Mouse (Mus musculus): ENCODE measurements around the gene Tsg101. TPM values are rescaled to one million over a fixed set of nuclear protein-coding genes. Genes with fewer than 3 reads are reported as not detected.
A peak's percentile ranks its signal among the peaks of the same experiment; 100 is the strongest.
"Not testable (repeated sequence)": the region's sequence is repeated elsewhere in the genome, so short reads cannot be mapped to it uniquely, and the experiment has no call there.

The Tsg101 gene
- 100 to 1,000 TPM; 101 to 140 (median 128) TPM for polyA plus RNA-seq (2017; shearing (Covaris generic))

GRCm38 (mm10) chr7:46919551-46920176, at the start of gene Tsg101:
Gene Tsg101 (minus strand): TSS chr7:46919969.
- ATAC-seq: peak; percentile 91

DNA sequence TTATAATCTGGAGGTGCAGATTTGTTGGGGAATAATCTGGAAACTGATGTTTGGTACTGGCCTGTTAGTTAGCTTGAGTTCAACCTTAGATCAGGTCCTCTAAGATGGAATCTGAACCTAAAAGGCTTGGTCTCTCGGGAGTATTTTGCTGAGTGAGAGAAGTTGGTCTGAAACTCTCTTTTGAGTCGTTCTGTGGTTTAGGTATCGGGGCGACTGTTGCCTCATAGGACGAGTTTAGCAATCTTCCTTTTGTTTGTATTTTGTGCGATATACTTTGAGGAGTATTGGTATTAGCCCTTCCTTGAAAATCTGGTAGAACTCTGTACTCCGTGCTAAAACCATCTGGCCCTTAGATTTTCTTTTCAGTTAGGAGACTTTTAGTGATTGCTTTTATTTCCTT, 44.3 kb upstream of the Tsg101 start:
- no peak for ATAC-seq

DNA sequence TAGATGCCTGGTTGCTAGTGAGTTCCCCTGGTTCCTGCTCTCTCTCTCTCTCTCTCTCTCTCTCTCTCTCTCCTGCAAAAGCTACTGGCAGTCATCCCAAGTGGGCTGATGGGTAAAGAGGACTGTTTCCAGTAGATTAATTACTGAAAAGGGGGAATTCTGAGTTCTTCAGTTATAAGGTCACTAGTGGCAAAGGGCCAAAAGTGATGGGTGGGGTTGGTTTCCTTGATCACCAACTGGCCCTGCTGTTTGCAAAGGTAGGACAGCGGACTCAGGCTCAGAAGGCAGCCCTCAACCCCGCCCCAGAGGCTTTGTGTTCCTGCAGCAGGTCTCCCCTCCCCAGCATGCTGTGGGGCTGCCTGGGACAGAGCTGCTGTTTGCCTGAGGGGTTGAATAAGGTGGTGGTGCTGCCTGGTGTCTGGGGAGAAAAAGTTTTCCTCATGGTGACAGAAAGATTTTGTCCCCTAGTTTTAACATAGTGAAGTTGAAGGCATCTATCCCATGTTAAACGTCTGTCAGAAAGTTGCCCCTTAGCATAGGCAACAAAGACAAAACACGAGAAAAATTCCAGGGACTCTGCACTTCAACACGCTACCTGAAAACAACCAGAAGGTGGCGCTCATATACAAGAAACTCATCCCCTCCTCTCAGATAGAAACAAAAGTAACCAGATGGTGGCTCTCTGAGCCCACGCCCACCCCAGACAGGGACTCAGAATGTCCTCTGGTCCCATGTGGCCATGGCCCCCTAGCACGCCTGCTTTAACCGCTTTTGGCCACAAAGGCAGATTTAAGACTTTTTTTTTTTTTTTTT, 43.2 kb upstream of the Tsg101 start:
- peak; percentile 77 for ATAC-seq

DNA sequence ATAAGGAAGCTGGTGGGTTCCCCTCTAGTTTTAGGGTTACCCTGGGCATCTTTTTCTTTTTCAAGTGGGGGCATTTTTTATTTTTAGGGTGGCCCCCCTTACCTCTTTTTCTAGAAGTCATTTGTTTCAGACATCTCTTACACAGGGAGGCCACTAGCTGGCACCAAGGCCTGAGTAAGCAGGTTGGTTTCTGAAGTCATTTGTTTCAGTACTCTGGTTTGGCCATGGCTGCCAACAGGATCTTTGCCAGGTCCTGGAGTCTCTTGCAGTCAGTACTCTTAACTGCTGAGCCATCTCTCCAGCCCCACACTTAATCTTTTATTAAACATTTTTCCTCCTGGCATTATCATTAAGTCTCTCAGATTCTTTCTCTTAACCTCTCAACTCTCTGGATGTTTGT, 42.4 kb upstream of the Tsg101 start:
- no peak for ATAC-seq

DNA sequence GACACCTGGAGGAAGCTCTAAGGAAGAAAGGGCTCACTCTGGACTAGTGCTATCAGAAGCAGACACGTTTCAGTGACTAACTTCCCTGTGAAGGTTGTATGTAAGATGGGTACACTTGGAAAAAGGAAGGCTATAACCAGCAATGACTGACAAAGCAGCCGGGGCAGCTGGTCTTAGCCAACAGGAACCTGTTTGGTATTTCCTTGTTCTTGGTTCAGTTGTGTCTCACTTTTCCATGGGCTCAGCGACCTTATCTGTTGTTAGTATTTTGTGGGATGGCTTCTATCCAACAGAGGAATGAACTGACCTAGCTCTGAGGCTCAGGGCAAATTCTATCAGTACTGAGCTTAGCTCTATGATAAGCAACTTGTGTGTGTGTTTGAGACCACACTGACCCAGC, 41.2 kb upstream of the Tsg101 start:
- ATAC-seq: no peak

DNA sequence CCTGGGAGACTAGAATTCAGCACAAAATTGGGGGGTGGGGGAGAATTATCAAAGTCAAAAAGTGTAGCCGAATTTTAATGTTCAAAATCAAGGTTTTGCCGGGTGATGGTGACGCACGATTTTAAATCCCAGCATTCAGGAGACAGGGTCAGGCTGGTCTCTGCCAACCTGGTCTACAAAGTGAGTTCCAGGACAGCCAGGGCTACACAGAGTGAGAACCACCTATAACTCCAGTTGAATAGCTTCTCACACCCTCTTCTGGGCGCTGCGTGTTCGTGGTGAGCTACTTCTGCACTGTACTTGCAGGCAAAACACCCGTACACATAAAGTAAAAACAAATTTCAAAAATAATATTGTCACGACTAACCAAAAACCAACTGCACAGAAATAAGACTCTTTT, 39.1 kb upstream of the Tsg101 start:
- no peak for ATAC-seq

GRCm38 (mm10) chr7:46957831-46958691, 38.3 kb upstream of the Tsg101 start, which contains the start of gene Uevld:
Gene Uevld (minus strand): TSS chr7:46958527.
- ATAC-seq: peak; percentile 90

- no peak for ATAC-seq
Measured at GRCm38 (mm10) chr7:46935847-46936246, 16.1 kb upstream of the Tsg101 start.

- ATAC-seq: no peak
Measured at GRCm38 (mm10) chr7:46934788-46935187, 15.0 kb upstream of the Tsg101 start.

- peak; percentile 32 for ATAC-seq
Measured at GRCm38 (mm10) chr7:46931370-46931769, 11.6 kb upstream of the Tsg101 start.

- no peak for ATAC-seq
Measured at GRCm38 (mm10) chr7:46928291-46928690, 8.5 kb upstream of the Tsg101 start.

DNA sequence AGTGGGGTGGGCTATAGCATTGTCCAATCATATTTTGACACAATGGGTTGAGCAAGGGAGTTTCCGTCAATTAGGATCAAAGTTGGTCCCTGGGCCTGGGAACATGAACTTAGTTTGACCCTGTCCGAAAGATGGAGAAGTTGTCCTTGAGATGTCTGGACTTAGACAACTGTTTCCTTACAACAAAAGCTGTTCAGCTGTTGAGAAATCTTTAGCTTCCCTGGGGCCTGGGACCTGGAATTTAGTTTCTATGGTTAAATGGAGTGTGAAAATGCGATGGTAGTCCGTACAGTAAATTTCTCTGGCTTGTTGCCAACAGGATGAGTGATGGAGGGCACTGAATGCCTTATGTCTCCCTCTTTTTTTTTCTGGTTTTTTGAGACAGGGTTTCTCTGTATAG, 2.3 kb upstream of the Tsg101 start:
- ATAC-seq: no peak

DNA sequence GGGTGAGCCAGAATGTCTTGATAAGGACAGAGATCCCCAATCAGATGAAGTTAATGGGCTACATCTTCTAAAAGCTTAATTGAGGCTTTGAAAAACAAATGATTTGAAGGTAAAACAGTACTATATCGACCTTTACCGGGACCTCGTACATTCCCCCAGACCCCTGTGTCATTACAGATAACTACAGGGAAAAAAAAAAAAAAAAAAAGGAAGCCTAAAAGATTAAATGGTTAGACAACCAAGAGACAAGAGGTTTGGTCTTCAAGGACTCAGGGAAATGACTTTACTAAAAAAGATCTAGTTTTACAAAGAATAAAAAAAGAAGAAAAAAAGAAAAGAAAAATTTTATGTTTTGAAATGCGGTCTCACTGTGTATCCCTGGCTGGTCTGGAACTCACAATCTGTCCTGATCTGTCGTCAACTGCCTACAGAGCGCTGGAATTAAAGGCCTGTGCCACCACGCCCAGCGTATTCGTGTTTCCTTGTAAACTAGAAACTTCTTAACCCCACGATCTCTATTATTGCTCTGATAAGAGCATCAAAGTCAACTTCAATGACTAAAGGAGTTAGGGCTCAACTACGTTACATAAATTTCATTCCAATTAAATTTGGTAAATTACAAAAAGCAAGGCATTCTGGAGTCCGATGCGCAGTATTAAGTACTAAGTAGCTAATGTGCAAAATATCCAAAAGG, 944 bp downstream of the Tsg101 start:
- ATAC-seq: no peak

GRCm38 (mm10) chr7:46916376-46916775, 3.4 kb downstream of the Tsg101 start:
- ATAC-seq: no peak

GRCm38 (mm10) chr7:46911250-46911649, 8.5 kb downstream of the Tsg101 start:
- no peak for ATAC-seq

DNA sequence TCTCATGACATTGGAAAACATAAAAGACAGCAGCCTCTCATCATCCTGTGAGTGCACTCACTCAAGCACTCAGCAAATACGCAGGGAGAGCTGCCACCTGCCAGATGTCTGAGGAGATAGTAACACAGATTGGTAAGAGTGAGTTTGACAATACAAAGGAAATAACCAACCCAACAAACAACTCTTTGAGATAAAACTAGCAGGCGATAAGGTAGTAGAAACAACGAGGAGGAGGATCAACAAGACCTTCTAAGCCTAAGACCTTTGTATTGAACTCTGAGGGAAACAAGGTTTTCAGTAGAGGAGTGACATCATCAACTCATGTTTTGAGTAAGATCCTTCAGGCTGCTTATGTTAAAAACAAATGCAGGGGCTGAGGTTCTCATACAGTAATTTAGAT, 20.4 kb downstream of the Tsg101 start:
- peak; percentile 72 for ATAC-seq

DNA sequence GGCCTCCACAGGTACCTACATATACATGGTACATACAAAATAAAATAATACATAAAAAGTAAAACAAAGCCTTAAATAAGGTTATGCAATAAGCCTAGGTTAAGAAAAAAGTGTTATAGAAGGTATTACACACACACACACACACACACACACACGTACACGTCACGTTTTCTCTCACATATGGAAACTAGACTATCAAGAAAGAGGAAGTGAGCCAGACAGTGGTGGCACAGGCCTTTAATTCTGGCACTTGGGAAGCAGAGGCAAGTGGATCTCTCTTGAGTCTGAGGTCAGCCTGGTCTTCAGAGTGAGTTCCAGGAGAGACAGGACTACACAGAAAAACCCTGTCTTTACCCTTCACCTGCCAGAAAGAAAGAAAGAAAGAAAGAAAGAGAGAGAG, 24.3 kb downstream of the Tsg101 start:
- ATAC-seq: no peak

DNA sequence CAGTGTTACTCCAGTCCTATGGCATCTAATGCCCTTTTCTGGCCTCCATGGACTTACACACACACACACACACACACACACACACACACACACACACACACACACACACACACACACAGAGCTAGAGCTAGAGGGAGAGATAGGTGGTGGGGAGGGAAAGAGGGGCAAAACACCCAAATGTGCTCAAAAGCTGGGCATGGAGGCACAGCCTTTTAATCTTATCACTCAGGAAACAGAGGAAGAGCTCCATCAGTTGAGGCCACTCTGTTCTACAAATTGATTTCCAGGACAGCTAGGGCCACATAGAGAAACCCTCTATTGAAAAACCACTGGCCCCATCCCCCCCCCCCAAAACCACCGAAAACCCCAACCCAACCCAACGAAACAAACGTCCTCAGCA, 36.5 kb downstream of the Tsg101 start:
- ATAC-seq: no peak

DNA sequence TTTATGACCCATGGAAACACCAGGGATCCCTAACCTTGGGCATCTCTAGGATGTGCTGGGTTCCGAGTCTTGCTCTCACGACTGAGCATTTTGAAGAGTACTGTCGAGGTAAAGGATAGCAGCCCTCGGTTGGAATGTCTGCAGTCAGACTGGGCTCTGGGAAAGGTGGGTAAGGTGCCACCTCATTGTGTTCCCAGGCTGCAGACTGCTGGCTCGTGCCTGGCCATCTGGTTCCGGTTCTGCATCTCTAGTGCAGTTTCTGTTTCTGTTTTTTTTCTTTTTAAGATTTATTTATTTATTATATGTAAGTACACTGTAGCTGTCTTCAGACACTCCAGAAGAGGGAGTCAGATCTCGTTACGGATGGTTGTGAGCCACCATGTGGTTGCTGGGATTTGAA, 37.8 kb downstream of the Tsg101 start:
- not testable (repeated sequence) for ATAC-seq

GRCm38 (mm10) chr7:46880992-46881391, 38.8 kb downstream of the Tsg101 start:
- no peak for ATAC-seq

DNA sequence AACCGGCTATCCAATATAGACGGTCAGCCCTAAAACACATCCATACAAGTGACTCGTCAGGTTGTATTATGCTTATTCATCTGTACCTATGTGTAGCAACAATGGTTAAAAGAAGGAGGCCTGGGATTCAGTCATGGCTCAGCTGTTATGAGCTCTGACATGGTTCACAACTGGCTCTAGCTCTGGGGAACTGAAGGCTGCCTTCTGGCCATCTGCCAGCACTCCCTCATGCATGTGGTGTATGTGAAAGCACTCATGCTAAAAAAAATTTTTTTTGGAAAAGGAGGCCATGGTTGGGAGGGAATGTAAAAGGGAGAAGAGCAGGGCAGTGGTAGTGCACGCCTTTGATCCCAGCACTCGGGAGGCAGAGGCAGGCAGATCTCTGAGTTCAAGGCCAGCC, 39.9 kb downstream of the Tsg101 start:
- no peak for ATAC-seq

GRCm38 (mm10) chr7:46877255-46877654, 42.5 kb downstream of the Tsg101 start:
- no peak for ATAC-seq

- ATAC-seq: no peak
Measured at GRCm38 (mm10) chr7:46876841-46877240, 42.9 kb downstream of the Tsg101 start.

Data from inflammation-experienced regulatory T-cells, adult 6 months (primary cell).